In the genomic region with DNA sequence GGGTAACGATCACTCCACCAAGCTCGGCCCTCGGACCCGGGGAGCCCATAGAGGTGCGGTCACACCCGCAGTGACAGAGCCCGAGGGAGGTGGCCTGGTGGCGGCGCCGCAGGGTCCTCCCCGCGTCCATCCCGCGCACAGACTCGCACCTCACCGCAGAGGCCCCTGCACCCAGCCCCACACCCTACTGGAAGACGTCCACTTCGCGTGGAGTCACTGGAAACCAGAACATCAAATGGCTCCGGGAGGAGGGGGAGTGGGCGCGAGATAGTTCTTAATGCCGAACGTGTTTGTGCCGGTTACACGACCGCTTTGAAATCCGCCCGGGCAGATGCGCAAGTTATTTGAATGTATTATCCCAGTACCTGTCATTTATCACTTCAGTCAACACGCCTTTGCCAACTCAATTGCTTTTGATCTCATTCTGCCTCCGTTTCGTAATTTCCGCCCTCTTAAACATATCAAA, we compare ENCODE assay signal across 7 mouse cellular contexts. TPM values are rescaled to one million over a fixed set of nuclear protein-coding genes. Genes with fewer than 3 reads are reported as not detected.
DNase-seq lines count a peak whose midpoint lies in the region; ATAC-seq lines count a peak whose summit lies in the region.

No protein-coding gene starts in this region.

- H3K27me3 ChIP-seq in limb, embryonic 13.5 days: no peaks in the 10 kb centered on the region
- no peaks in the 10 kb centered on the region for H3K27me3 ChIP-seq in midbrain, embryonic 13.5 days

- no peaks in the 10 kb centered on the region for H3K9me3 ChIP-seq in limb, embryonic 13.5 days
- no peaks in the 10 kb centered on the region for H3K9me3 ChIP-seq in midbrain, embryonic 13.5 days

- peaks cover 28% of the 10 kb centered on the region for H3K4me1 ChIP-seq in limb, embryonic 13.5 days
- peaks cover 37% of the 10 kb centered on the region for H3K4me1 ChIP-seq in midbrain, embryonic 13.5 days (replicated peaks)

- peak; percentile 19; the same call in 1 of the 2 replicates for ATAC-seq in common myeloid progenitor, adult 5-6 weeks (replicated peaks; ENCODE audit: low read depth, poor library complexity, severe bottlenecking)
- ATAC-seq in limb, embryonic 13.5 days (ENCODE audit: low FRiP score, low read depth): peak; percentile 24
- ATAC-seq in midbrain, embryonic 13.5 days: peak; percentile 70

- peak overlapping the region; percentile 85 for H3K4me2 ChIP-seq in limb, embryonic 13.5 days (replicated peaks)
- H3K4me2 ChIP-seq in midbrain, embryonic 13.5 days (replicated peaks): peak overlapping the region; percentile 84

- H3K9ac ChIP-seq in limb, embryonic 13.5 days: peak overlapping the region; percentile 82
- peak overlapping the region; percentile 76 for H3K9ac ChIP-seq in midbrain, embryonic 13.5 days (replicated peaks)

- H3K36me3 ChIP-seq in limb, embryonic 13.5 days: peaks cover 19% of the 10 kb centered on the region
- H3K36me3 ChIP-seq in midbrain, embryonic 13.5 days: 0 out of 2 replicates have a peak, but pooled peaks cover 3% of the 10 kb centered on the region

- peak overlapping the region; percentile 69 for H3K4me3 ChIP-seq in limb, embryonic 13.5 days
- peak overlapping the region; percentile 62 for H3K4me3 ChIP-seq in midbrain, embryonic 13.5 days (replicated peaks)

- DNase-seq in adipocyte (ENCODE audit: low spot score): peak; percentile 67
- DNase-seq in heart, adult 11 months: peak; percentile 98
- DNase-seq in kidney, adult 11 months: peak; percentile 62
- DNase-seq in spleen, postnatal 36 days (ENCODE audit: low spot score in 2 of 2): peak; percentile 46 to 62

- peak overlapping the region; percentile 93 for H3K27ac ChIP-seq in limb, embryonic 13.5 days
- H3K27ac ChIP-seq in midbrain, embryonic 13.5 days: peak overlapping the region; percentile 83

- WGBS in limb, embryonic 13.5 days: under 1% methylated on average over 33 of the region's 34 CpGs
- 0% methylated on average over 33 of the region's 34 CpGs for WGBS in midbrain, embryonic 13.5 days

RNA-seq across cellular contexts. Expression of a gene that starts 1.5 kb away (rescaled TPM):
- 6.8 and 7.0 TPM in 2 replicates for total RNA-seq in common myeloid progenitor, adult 5-6 weeks (2017)
- polyA plus RNA-seq in limb, embryonic 13.5 days (2015; fragmentation: Nextera tagmentation; extraction: Ambion mirVana): 44.2 and 45.9 TPM in 2 replicates
- 18.0 and 20.5 TPM in 2 replicates for polyA plus RNA-seq in midbrain, embryonic 13.5 days (2015; fragmentation: Nextera tagmentation; extraction: Ambion mirVana)

Comparison
In these comparisons a context has a peak if more than half of its experiments do, and no peak if none do; other contexts are left out.
1. Peak in every context shown above with its lines: DNase-seq, ATAC-seq, H3K4me3 ChIP-seq and H3K27ac ChIP-seq.
2. ATAC-seq: peak in every context shown above with its lines; median percentile 70 in midbrain, embryonic 13.5 days; 24 in limb, embryonic 13.5 days; 19 in common myeloid progenitor, adult 5-6 weeks.